Mouse (Mus musculus) left cerebral cortex, adult 18-20 months (tissue): Measurements from ENCODE around the gene Kcnj6. TPM values are rescaled to one million over a fixed set of nuclear protein-coding genes. Genes with fewer than 3 reads are reported as not detected.

Experiments used
- DNase-seq, 2 experiments: peaks; one replicate each; pipeline ENCODE4 v3.0.0; 2021 to 2022; ENCODE audit warnings: low spot score in 2 of 2, mixed read lengths in 1 of 2
- microRNA-seq, 2 experiments: library from miRNA; unstranded; fragments of <30 nt; microRNA quantifications; one replicate each; pipeline ENCODE4 v1.2.0; 2021
- total RNA-seq, 2 experiments: library from RNA; stranded (reverse); gene quantifications; 2 replicates each; pipeline ENCODE4 v1.2.3; 2021

Kcnj6 gene
- total RNA-seq, 2 experiments from 2014 or later: 75.5 to 83.1 TPM

- DNase-seq: no peak
These were observed 276.9 kb downstream of the Kcnj6 start for GRCm38 (mm10) chr16:94720476-94721153.

- no peak for DNase-seq
These were observed 278.0 kb downstream of the Kcnj6 start for GRCm38 (mm10) chr16:94719488-94719887.

GRCm38 (mm10) chr16:94718919-94719318, 278.6 kb downstream of the Kcnj6 start:
- DNase-seq: no peak

DNA sequence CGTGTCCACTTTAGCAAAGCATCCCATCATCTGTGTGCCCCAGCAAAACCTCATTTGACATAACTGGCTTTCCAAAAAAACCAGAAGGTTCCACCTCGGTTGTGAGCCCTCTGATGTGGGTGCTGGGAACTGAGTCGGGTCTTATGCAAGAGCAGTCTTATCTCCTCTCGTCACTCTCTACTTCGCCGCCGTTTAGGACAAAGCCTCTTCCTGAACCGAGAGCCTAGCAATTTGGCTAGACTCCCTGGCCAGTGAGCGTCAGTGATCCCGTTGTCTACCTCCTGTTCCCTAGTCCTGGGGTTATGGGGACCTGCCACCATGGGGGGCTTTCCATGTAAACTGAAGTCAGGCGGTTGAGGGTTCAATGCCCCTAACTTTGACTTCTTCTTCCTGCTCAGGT, 280.4 kb downstream of the Kcnj6 start:
- no peak for DNase-seq

DNA sequence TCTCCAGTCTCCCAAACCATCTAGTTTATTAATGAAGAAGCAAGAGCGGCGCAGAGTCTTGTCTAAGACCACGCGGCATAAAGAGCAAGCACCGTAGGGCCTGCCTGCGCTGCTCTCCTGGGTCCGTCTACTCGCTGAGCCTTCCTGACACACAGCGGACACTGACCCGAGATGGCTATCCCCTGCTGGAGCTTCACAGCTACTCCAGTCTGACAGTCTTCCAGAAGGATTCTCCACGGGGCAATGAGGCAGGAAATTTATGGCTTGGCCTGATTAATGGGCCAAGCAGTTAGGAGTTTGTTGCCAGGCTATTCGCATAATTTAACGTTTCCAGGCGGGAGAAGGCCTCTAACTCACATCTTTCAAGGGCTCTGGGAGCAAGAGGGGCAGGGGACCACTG, 283.0 kb downstream of the Kcnj6 start:
- DNase-seq: no peak

DNA sequence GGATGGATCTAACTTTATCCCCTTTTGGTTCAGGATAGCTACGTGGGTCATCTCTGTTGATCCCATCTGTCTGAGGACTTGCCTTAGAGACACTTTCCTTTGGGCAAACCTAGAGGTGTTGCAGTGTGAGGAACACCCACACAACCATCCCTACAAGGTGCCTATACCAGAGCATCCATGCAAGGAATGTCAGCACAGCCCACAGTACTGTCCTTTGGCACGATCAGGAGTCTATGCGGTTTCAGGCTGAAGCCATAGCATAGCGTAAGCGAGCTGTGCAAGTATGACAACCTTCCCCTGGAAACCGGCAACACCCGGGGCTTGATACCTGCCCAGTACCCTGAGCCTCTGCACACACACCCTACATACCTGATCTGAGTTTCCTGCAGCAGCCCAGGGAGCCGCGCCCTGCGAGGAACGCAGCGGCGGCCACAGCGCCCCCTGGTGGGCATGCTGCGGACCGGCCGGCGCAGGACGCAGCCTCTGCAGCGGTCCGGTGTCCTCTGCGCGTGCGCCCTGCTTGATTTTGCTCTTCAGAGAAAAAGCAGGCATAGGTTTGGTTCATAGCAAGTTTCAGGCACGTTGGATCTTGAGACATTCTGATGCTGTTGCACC, 283.9 kb downstream of the Kcnj6 start:
- peak; percentile 88 for DNase-seq

DNA sequence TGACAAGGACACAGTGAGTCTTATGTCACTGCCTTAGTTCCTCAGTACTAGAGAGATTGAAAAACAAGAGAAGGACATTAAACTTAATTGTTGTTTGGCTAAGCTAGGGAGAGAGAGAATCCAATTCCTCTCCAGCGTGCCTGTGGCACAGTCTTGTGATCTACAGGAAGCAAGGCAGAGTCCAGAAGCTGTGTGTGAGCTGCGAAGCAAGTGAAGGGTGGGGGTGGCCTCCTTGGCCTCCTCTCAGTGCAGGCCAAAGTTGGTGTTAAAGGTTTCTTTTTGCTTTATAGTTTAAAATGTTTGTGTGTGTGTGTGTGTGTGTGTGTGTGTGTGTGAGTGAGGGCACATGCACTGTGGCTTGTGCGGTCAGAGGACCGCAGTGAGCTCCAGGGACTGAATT, 295.5 kb downstream of the Kcnj6 start:
- no peak for DNase-seq

- DNase-seq: no peak
These were observed 296.4 kb downstream of the Kcnj6 start for GRCm38 (mm10) chr16:94701141-94701540.

Small RNA genes lying within 50 kb of the gene (microRNA-seq; reads per million reads assigned to microRNA genes)
- gene Gm22745: 0 reads per million in 2 experiments
